Mouse (Mus musculus) cerebellum, adult 2 months (tissue): ENCODE measurements around the gene Nav3. TPM values are rescaled to one million over a fixed set of nuclear protein-coding genes. Genes with fewer than 3 reads are reported as not detected.

Experiments
- DNase-seq, 2 experiments: peaks; one replicate each; pipeline ENCODE4 v3.0.0; 2021
- H3K27ac ChIP-seq: fragments of 200-500 bp; 2 replicates; pipeline ENCODE4 v1.5.1; 2012; ENCODE audit warnings: low read length, control low read depth, inconsistent platforms; ENCODE audit not compliant: insufficient read depth
- H3K27me3 ChIP-seq: fragments of 200-500 bp; 2 replicates; pipeline ENCODE4 v1.6.1; 2012; ENCODE audit warnings: inconsistent platforms, mild to moderate bottlenecking, low read length, moderate library complexity; ENCODE audit not compliant: control insufficient read depth, insufficient read depth
- H3K4me1 ChIP-seq: fragments of 200-500 bp; 2 replicates; pipeline ENCODE4 v1.6.1; 2011; ENCODE audit warnings: low read length; ENCODE audit not compliant: control insufficient read depth, insufficient read depth
- H3K4me3 ChIP-seq: fragments of 200-500 bp; replicated peaks from 2 replicates; pipeline ENCODE3; 2011; ENCODE audit warnings: mild to moderate bottlenecking, low read depth, low read length, control low read depth; ENCODE audit not compliant: insufficient read depth
- CTCF ChIP-seq: fragments of 200-500 bp; IDR thresholded peaks from 2 replicates; pipeline ENCODE4 v1.5.1; 2011; ENCODE audit warnings: low read depth, mild to moderate bottlenecking, control low read depth, low read length, moderate library complexity, borderline replicate concordance; ENCODE audit not compliant: insufficient read depth
- POLR2A ChIP-seq: fragments of 200-500 bp; IDR thresholded peaks from 2 replicates; pipeline ENCODE4 v1.6.1; 2011; ENCODE audit warnings: low read length, control low read depth, borderline replicate concordance; ENCODE audit not compliant: insufficient read depth
- WGBS: fragments of 180-500 bp; shearing (Covaris S2); methylation state at CpG from one replicate; pipeline ENCODE4 v1.1.7; 2018; 5-methylcytosine and 5-hydroxymethylcytosine counted together
- polyA plus RNA-seq: library from polyadenylated mRNA; depleted of rRNA; stranded (reverse); fragments of >200 nt; gene quantifications from 2 replicates; pipeline ENCODE4 v1.2.3, GENCODE M21; 2012

Gene Nav3
- polyA plus RNA-seq, 1 experiment = 10.6 TPM

DNA sequence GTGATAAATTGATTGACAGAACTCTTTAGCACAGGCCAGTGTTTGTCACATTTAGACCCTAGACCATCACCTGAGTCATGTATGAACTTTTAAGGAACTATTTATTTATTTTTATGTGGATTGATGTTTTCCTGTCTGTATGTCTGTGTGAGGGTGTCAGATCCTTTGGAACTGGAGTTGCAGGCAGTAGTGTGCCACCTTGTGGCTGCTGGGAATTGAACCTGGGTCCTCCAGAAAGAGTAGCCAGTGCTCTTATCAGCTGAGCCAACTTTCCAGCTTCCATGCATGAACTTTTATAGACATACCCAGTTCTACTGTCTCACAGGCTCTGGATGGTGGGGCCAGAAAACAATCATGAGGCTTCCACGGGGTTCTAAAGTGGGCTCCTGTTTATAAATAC is 536.5 kb downstream of the Nav3 start:
- H3K27me3 ChIP-seq = no peaks in the 10 kb centered on the region
- H3K27ac ChIP-seq = no peak overlapping the region
- peak in 1 of 2 experiments; percentile 8 for DNase-seq
- TF ChIP-seq POLR2A (no peak), CTCF (no peak)
- no peaks in the 10 kb centered on the region for H3K4me1 ChIP-seq
- no peak overlapping the region for H3K4me3 ChIP-seq
- 78% methylated on average over 1 of the region's 1 CpGs for WGBS

DNA sequence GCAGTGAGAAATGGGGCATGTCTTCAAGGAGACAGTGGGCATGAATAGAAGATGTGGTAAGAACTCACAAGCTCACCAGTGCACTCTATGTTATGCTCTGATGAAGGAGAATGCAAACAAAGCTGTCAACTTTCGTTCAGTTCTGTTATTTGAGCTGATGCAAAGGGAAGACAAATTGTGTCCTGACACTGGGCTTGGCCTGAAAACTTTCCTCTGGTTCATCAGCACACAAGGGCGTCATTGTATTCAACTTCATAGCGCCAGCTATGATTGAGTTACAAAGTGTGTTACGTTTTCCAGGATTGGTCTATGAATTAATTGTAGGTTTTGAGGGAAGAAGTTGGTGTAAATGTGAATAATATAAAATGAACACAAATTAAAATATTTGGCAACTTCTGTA is 548.8 kb downstream of the Nav3 start:
- no peak for DNase-seq
- Histone ChIP-seq H3K4me3 (no peak overlapping the region), H3K4me1 (no peaks in the 10 kb centered on the region), H3K27me3 (no peaks in the 10 kb centered on the region), H3K27ac (no peak overlapping the region)
- no peak for TF ChIP-seq CTCF
- TF ChIP-seq POLR2A = no peak
- 90% methylated on average over 4 of the region's 4 CpGs for WGBS

DNA sequence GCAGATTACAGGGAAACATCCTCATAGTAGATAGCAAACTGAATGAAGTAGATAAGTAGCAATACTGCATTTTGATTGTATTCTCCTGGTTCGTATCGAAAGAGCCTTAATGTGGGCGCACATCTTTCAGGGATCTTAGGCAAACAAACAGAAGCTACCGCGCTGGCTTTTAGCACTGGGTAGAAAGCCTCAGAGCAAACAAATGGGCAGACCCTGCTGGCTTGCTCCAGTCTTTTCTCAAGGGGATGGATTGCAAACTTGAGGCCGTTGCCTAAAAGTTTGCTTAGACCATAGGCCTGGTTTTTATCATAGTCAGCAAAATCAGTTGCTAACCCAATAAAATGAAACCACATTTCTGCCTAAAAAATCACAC is 549.6 kb downstream of the Nav3 start:
- Histone ChIP-seq H3K27me3 (no peaks in the 10 kb centered on the region), H3K4me3 (no peak overlapping the region), H3K4me1 (no peaks in the 10 kb centered on the region), H3K27ac (no peak overlapping the region)
- whole genome bisulfite sequencing = 95% methylated on average over 6 of the region's 6 CpGs
- DNase-seq = no peak
- TF ChIP-seq CTCF = no peak
- no peak for TF ChIP-seq POLR2A

DNA sequence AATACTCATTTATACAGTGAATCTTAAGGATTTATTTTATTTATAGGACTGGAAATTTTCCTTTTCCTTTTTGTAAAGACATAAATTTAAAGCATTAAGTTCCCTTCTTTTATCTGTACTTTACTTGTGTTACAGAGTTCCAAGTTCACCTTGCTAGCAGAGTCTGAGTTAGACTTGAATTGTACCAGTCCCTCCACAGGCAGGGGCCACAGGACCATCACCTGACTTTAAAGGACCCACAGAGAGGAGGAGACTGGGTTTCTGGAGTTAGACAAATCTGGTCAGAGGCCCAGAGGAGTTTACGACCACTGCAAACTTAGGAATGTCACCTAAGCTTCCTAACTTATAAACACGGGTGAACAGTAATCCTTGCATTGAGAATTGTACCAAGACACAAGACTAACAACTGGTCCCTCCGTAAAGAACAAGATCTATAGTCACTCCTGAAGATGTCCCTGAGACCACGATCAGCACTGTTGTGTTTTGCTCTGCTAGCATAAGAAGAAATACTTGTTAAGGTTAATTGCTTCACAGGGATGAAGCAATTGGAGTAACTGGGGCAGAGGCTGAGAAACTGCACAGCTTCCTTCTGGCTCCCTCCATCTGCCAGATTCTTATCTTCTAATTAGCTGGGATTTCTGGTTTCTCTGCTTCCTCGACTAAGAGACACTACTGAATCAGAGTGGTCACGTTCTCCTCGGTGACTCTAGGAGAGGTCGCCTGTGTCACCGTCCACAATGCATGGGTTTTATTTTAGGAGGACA is 550.2 kb downstream of the Nav3 start:
- Histone ChIP-seq H3K4me3 (no peak overlapping the region), H3K4me1 (no peaks in the 10 kb centered on the region), H3K27ac (no peak overlapping the region), H3K27me3 (no peaks in the 10 kb centered on the region)
- WGBS = 62% methylated on average over 9 of the region's 9 CpGs
- DNase-seq = no peak
- TF ChIP-seq CTCF (no peak), POLR2A (no peak)

DNA sequence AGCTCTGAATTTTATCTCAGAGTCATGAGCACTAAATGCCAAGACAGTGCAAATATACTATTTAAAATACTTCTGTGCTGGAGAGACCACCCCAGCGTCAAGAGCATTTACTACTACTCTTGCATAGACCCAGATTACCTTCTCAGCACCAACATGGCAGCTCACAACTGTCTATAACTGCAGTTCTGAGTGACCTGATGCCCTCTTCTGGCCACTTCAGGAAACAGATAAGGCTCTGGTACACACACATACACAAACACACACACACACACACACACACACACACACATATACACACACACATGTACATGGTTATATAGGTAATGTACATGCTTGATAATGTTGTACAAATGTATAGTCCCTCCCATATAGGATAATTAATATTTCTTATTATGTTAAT is 551.2 kb downstream of the Nav3 start:
- TF ChIP-seq CTCF = no peak
- Histone ChIP-seq H3K4me3 (no peak overlapping the region), H3K27ac (no peak overlapping the region), H3K27me3 (no peaks in the 10 kb centered on the region), H3K4me1 (no peaks in the 10 kb centered on the region)
- 81% methylated on average over 1 of the region's 1 CpGs for WGBS
- no peak for DNase-seq

DNA sequence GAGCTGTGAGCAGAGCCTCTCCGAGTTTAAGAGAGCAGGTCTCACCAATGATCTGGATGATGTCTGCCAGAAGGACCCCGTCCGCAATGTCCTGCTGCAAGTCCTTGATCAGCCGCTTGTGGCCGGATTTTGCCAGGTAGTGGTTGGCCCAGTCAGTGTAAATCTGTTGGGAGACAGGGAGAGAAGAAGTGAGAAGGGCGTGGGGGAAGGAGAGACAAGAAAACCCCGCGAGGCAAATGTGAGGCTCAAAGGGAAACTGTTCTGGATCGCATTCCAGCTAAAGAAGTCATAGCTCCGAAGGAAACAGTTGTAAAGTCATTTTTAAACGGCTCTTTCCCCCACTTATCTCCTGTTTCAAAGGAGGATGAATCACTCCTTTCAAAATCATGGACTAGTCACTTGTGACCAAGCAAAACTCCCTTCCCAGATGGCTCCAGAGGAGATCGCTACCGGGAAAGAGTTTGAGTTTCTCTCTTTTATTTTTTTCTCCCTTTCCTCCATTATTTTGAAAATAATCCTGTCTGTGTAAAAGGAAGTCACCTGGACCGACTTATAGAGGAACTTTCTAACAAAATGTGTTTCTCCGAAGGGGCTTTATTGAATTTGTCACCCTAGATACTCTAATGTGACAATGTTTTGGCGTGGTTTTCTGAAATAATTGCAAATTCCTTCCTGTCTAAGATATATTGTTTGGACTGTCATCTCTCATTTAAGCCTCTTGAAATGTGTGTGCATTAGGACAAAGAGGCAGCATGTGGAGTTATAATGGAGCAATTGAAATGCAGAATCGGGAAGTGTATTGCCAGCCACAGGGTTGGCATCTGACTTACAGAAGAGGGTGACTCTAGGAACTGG is 552.1 kb downstream of the Nav3 start:
- no peak for TF ChIP-seq CTCF
- TF ChIP-seq POLR2A = no peak
- WGBS = 51% methylated on average over 17 of the region's 17 CpGs
- Histone ChIP-seq H3K27ac (no peak overlapping the region), H3K4me1 (no peaks in the 10 kb centered on the region), H3K27me3 (no peaks in the 10 kb centered on the region), H3K4me3 (no peak overlapping the region)
- DNase-seq = peak in 1 of 2 experiments; percentile 14

DNA sequence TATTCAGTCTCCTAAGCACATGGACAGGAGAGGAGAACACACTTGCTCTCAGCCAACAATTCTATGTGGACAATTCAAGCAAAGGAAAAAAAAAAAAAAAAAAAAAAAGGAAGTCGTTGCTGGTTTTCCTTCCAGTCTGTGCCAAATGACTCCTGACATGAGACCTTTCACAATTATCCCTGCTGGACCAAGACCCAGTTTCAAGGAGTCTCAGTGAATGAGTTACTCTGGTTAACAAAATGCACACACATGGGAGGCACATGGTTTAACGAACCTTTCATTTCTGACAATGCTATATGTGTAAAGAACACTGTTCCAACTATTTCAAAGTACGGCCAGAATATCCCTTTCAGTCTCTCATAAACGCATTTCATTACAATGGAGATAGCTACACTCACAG is 552.8 kb downstream of the Nav3 start:
- no peak for DNase-seq

DNA sequence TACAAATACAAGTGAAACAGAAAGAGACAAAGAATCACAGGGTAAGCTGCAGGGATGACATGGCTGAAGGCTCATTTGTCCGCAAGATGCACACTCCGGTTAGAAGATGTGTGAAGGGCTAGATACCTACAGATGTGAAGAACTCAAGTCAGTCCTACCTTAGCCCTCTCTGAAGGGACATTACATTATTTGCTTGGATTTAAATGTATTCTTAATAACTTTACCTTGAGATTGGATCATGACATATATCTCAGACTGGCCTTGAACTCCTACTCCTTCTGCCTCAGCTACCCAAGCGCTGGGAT is 566.9 kb downstream of the Nav3 start:
- H3K27ac ChIP-seq = no peak overlapping the region
- no peak overlapping the region for H3K4me3 ChIP-seq
- H3K4me1 ChIP-seq = no peaks in the 10 kb centered on the region; the same call in 1 of the 2 replicates
- DNase-seq = no peak
- WGBS = 97% methylated on average over 3 of the region's 3 CpGs
- H3K27me3 ChIP-seq = no peaks in the 10 kb centered on the region
- TF ChIP-seq CTCF (no peak), POLR2A (no peak)

More for the DNA sequence above, 552.8 kb downstream of the Nav3 start:
- no peaks in the 10 kb centered on the region for H3K4me1 ChIP-seq
- no peak overlapping the region for H3K27ac ChIP-seq
- H3K27me3 ChIP-seq = no peaks in the 10 kb centered on the region
- TF ChIP-seq POLR2A (no peak), CTCF (no peak)
- WGBS = 61% methylated on average over 4 of the region's 4 CpGs
- H3K4me3 ChIP-seq = no peak overlapping the region
